Mouse (Mus musculus) gastrocnemius, postnatal 4 days (tissue): ENCODE measurements around the gene Tyrobp. TPM values are rescaled to one million over a fixed set of nuclear protein-coding genes. Genes with fewer than 3 reads are reported as not detected.

Experiments used
- DNase-seq, 2 experiments: peaks; one replicate each; pipeline ENCODE4 v3.0.0; 2021 to 2022; ENCODE audit warnings: low spot score in 2 of 2, mixed read lengths in 2 of 2
- long read RNA-seq, 2 experiments: library from polyadenylated mRNA; stranded (forward); transcript quantifications; one replicate each; pipeline ENCODE4 v2.0.0; 2021
- total RNA-seq, 2 experiments: library from RNA; stranded (reverse); gene quantifications; 2 replicates each; pipeline ENCODE4 v1.2.3; 2021

The Tyrobp gene
- total RNA-seq, result 10 to 100 TPM; 24.9 to 33.3 TPM
- long read RNA-seq, experiment 1, transcript Tyrobp-202 (5 exons, 597 nt), result major isoform, 7 of 8 reads
- long read RNA-seq, experiment 1, partial matches to known transcripts, result 0 of 8 reads
- long read RNA-seq, experiment 1, other reads (novel, unspliced or antisense), result 1 of 8 reads
- long read RNA-seq, experiment 2, partial matches to known transcripts, result 3 of 9 reads
- long read RNA-seq, experiment 2, other reads (novel, unspliced or antisense), result 2 of 9 reads

DNA sequence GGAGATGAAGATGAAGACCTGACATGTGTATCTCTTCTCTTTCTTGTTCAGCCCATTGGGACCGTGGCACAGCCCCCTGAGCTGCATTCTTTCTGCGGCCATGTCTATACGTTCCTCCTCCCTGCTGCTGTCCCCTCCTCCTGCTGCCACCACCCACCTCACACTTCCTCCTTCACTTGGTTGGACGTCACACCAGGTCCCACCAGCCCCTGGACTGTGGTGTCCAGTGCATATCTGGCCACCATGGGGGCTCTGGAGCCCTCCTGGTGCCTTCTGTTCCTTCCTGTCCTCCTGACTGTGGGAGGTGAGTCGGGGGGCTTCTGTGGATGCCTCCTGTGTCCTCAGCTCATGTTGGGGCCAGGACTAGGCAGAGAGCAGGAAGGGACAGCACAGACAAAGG lies at the start of gene Tyrobp:
Gene Tyrobp, plus strand, starts transcription at position 165 of the 400 bp plus-strand sequence.
- DNase-seq, result no peak

DNA sequence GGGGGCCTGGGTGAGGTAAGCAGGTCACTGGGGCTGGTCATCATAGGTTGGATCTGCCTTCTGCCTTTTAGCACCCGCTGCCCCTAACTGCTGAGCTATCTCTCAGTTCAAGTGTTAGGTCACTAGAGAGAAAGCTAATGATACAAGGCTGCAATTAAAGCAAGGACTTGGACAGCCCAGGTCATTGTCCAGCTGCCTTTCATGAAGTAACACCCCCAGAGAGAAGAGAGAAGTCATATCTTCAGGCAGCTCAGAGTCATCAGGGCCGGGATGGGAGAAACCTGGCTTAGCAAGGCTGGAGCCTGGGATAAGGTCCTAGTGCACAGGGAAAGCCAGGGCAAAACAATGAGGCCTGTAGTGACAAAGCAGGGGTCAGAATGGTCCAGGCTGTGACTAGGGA lies 46.1 kb upstream of the Tyrobp start:
- no peak for DNase-seq

DNA sequence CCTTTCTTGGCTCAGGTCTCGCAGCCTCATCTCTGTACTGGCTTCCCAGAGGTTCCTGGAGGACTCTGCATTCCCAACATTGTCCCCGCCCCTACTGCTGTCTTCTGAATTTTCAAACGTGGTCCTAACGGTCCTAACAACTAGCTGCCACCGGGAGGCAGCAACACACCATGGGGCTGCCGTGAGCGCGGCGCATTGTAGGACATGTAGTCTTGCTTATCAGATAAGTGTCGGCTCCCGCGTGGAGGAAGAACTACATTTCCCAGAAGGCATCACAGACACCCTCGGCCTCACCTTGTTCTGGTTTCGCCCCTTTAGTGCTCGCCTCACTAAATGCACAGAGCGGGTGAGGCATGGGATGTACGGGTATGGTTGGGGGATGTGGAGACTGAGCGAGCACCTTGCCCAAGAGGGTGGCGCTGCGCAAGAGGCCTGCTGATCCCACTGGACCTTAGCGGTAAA lies 40.0 kb upstream of the Tyrobp start:
- DNase-seq, result peak; percentile 76 to 89

DNA sequence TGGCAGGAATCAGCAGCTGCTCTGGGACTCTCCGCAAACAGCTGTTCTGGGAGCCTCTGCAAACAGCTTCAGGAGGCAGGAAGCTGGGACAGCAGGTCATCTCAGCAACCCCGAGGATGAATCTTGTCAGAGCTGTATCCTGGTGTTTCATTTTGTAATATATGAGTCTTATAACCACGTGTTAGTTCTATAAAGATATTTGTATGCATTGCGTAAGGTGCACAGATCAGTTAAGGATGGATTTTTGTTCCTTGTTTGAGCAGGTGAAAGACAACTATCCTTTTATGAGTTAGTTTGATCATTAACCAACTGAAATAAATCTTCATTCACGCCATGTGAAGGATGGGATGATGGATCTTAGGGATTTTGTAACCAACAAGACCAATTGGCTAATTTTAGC lies 33.5 kb upstream of the Tyrobp start:
- DNase-seq, result no peak

DNA sequence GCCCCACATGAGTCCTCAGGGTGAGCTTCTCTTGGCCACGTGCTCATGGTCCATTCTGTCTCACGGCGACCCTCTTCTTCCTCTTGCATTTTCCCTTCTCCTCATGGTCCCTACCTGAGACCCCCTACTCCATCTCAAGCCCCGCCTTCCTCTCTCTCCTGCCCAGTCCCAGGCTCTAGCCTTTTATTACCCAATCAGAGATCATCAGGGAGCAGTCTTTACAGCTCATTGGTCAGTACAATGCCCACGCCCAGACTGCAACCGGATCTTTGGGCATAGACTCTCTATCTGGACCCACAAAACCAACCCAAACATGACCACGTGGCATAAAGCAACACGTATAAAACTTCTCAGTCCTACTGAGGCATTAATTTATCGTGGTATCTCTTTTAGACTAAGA lies 29.5 kb upstream of the Tyrobp start:
- no peak for DNase-seq

DNA sequence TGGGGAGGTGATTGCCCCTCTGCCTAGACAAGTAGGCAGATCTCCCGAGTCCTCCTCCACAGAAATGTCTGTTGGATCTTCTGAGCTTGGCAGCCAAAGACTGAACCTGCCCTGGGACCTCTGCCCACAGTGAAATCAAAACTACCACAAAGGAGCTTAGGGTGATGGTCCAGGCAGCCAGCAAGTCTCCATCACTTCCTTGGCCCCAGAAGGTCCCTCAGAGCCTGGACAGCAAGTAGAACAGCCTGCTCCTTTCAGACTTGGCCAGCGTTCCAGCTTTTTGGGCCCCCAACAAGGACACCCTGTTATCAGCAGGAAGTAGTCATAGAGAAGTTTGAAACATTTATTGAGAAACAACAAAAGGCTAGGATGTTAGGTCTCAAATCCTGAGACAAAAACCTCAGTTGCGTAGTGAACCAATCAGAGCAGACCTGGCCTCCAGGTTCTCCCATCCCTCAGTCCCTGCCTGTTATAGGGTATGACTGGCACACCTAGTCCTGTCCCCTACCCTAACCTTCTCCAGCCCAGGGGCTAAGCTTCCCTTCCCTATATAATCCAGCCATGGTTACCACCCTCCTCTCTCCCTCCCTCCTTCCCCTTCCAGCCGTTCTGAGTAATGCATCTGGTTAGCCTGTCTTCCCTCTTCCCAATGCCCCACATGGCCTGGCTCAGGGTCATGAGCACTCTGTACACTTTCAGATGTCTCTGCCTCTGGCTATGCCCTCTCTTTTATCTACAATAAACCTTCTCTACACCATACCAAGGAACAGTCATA lies 20.6 kb upstream of the Tyrobp start:
- no peak for DNase-seq

DNA sequence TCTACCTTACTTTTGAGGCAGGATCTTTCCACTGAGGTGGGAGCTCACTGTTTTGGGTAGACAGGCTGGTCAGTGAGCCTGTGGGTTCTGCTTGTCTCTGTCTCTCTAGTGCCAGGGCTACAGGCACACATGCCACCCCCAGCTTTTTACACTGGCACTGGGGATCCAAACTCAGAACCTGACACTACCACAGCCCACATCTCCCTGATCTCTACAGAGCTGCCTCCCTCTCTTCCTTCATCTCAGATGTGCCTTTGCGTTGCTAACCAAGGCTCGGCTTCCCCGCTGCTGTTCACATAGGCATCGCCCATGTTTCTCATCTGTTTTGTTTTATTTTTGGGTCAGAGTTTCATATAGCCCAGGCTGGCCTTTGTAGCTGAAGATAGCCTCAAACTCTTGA lies 19.9 kb upstream of the Tyrobp start:
- DNase-seq, result no peak

DNA sequence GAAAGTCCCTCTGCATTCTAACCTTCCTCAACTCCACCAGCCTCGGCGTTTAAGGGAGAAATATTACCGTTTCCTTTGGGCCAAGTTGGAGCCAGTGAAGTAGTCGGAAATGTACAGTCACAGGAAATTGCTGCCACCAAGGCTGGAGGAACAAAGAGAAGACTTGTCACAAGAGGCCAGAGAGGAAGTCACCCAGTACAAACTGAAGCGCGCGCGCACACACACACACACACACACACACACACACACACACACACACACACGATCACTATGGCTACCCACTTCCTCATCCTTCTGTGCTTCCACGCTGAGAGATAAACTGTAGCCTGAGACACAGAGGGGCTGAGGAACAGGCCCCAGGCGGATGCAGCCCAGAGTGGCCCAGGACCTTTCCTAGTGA lies 19.2 kb upstream of the Tyrobp start:
- DNase-seq, result peak in 1 of 2 experiments; percentile 13

DNA sequence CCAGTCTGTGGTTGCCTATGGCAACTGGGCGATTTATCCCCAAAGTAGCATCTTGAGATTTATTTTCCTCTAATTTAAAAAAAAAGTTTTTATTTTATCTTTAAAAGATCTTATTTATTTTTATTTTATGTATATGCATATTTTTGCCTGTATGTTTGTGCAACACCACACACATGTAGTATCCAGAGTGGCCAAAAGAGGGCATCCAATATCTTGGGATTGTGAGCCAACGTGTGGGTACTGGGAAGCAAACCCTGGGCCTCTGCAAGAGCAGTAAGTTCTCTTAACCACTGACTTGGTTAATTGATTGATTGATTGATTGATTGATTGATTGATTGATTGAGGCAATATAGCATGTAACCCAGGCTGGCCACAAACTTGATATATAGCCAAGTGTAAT lies 18.7 kb upstream of the Tyrobp start:
- no peak for DNase-seq

DNA sequence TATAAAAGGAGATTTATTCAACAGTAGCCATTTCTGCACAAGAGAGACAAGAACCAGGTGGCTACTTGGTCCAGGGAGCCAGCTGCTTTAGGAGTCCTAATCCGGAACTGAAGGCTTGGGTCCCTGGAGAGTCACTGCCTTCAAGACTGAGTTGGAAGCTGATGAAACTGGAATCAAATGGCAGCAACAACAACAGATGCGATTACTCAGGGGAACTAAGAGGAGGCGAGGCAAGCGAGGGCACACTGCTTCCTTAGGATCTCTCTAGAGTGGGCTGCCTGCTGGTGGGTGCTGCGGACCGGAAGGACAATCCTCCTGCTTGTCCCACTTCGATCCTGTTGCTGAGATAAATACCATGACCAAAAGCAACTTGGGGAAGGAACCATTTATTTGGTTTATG lies 13.9 kb upstream of the Tyrobp start:
- peak in 1 of 2 experiments; percentile 10 for DNase-seq

DNA sequence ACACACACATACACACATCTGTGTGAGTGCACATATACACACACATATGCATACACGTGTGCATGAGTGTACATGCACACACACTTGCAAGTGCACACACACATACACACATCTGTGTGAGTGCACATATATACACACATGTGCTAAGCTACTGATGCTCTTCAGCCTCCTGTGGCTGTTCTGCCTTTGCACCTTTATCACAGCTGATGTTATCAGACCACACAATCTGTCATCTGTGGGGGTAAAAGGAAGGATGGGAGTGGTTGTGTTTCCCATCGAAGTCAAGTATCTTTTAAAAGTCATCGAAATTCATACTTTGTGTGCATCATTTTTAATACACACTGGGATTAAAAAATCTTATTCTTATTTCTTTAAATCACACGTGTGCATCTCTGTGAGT lies 11.2 kb upstream of the Tyrobp start:
- no peak for DNase-seq

DNA sequence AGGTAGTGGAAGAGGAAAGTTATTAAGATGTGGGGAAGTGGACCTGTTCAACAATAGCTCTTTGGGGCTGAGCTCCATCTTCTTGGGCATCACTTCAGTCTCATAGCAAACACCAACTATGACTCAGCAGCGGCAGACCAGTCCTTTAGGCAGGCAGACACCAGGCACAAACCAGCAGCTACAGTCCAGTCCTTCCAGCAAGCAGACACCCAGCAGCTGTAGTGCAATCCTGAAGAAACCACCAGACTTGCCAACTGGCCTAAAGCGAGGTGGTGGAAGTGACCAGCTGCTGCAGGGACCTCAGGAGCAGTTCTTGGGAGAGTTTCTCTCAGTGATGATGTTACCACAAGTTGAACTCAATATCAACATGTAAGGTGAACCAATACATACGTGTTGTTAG lies 4.9 kb upstream of the Tyrobp start:
- no peak for DNase-seq

DNA sequence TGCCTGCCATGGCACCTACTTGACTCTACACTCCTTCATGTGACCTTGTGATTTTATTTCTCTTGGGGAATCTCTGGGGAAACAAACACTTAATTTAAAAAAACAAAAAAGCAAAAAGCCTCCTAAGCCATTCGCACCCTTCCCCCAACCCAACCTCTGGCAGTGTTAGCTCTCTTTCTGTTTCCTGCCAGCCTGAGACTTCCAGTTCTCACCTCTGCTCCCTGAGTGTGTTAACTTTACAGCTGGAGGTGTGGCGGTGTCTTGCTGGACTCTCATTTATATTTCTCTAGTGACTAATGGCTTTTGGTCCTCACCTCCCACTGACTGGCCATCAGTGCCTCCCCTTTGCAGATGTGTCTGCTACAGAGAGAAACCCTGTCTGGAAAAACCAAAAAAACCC lies 3.8 kb upstream of the Tyrobp start:
- DNase-seq, result no peak

DNA sequence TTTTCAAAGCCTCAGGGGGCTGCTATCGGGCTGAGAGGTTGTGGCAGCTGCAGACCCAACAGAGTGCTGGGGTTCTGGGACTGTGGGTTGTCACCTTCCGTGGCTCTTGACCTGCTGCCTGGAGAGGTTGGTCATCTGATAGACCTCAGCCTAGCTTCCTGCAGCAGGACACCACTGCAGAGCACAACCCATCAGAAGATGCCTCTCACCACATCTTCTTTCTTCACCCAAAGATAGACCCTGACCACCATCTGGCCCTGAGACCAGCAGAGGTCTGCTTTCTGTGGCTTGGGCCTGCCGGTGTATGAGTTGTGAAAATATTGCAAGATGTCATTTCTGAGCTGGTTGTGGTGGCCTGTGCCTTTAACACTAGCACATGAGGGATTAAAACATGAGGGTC lies 2.5 kb upstream of the Tyrobp start:
- DNase-seq, result no peak

DNA sequence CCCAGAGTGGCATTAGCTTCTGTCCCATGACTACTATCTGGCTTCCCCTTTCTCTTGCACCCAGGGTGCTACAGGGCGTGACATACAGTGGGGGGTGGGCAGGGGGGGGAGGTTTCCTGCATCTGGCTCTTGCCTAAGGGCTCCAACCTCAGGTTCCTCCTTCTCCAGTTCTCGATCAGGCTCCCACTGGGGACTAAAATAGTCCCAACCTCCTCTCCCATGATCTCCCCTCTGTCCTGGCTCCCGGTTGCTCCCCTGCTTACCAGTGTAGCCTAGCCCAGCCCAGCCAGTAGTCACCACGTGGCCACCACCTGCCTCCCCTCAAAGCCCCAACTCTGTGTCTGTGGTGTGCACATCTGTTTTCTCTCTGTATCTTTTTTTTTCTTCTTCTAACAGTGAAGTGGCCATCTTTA lies 819 bp upstream of the Tyrobp start:
- no peak for DNase-seq

DNA sequence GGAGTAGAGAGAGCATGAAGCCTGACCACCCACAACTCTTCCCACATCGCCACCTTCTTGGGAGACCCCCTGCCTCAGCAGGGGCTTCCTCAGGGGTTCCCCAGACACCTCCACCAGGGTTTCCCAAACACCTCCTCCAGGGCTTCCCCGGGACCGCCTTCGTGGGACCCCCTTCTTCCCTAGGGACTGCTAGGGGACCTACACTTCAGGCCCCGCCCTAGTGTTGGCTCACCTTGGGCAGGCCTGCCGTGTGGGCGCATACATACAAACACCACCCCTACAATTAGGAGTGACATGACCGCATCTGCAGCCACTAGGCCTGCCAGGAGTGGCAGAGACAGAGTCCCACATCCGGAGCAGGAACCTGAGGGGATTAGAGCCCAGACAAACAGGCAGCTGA lies 4.3 kb downstream of the Tyrobp start:
- no peak for DNase-seq

DNA sequence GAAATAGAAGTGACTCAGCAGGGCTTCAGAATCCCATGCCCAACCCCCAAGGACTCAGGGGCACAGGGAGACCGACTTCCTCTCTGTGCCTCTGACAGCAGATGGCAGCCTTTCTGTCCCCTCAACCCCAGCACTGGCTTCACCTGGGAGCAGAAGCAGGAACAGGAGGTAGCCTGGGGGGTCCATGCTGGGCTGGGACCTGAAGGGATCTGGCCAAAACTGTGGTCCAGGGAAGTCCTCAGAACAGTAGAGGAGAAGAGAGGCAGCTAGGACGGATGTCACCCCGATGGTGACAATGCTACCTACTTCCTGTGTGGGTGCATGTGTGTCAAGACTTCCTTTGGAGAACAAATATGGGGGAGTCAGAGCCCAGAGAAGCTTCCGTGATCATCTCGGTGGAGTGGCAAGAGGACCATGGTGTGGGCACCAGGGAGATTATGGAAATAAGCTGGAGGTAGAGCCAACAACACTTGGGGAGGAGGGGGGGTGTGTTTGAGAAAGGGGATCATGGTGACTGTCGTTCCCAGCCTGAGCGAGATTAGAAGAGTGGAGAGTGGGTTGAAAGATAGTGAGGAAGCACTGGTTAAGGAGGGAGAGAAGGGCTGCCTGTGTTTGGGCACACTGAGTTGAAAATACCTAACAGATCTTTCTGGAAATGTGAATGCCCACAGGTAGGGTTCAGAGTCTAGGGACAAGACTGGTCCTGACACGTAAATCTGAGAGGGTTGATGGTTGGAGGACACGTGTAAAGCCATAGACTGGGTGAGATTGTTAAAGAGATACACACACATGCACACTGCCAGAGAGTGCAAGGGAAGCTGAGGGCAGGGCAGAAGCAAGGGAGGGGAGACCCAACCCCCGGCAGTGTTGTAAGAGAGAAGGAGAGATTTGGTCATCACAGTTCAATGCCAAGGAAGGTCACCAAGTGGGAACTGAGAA lies 6.3 kb downstream of the Tyrobp start, which contains the start of gene Hcst:
Gene Hcst, minus strand, starts transcription at position 294 of the 939 bp plus-strand sequence.
- no peak for DNase-seq

DNA sequence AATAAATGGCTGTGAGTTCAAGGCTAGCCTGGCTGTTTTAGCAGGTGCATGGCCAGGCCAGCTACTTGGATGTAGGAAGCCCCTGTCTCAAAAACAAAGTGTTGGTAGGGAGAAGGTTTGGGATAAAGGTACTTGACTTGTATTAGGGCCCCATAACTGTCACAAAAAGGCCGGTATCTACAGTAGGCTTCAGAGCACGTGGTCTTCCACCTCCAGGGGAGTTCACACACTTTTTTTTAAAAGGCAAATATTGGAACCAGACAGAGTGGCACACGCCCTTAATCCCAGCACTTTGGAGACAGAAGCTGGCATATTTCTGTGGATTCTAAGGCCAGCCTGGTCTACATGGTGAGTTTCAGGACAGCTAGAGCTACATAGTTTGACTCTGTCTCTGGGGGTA lies 7.1 kb downstream of the Tyrobp start:
- DNase-seq, result no peak

DNA sequence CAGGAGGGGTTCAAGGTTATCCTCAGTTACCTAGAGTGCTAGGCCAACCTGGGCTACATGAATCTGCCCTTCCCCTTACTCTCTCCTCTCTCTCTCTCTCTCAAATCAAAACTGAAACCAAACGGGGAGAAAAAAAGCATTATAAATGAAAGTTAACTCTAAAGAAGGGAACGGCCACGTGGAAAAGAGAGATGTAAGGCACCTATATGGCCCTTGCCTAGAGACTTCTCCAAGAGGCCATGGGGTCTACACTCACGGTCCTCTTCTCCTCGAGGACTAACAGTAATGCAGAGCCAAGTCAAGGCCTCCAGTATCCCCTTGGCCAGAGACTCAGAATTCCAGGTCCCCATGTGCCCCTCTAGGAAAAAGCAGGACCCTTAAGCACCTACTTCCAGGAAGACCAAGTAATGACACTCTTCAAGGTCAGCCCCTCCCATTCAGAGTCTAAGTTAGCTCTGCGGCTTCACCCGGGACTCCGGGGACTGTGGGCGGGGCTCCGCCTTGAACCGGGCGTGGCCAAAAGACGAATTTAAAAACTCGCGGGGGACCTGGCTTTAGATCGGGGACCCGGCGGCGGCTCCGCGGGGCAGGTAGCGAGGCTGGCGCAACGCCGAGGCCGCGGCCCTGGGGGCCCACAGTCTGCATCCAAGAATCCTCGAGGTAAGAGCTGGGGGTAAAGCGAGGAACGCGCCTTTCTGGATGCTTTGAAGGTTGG lies 7.8 kb downstream of the Tyrobp start, which contains the start of gene Nfkbid:
Gene Nfkbid, plus strand, starts transcription at position 558 of the 715 bp plus-strand sequence.
- DNase-seq, result no peak

DNA sequence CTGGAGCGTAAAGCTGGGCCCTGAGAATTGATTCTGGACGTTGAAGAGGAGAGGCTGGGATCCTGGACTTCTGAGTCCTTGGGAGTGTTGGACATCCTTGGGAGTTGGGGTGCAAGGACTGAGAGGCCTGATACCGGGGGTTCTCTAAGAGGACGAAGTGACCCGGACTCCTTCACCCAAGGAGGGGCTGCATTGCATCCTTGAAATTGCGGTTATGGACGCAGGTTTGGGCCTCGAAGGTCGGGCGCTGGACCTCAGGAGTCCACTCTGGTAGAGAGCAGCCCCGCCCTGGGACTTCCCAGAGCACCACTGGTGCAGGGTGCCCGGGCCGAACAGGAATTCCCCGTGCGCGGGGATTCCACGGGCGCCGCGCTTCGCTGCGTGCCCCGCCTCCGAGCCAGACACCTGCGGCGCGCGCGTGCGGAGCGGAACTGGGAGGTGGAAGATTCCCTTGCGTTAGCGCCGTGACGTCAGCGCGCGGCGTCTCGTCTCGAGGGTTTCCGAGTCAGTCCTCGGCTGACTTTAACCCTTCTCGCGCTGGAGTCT lies 8.4 kb downstream of the Tyrobp start:
- DNase-seq, result peak; percentile 43 to 73

DNA sequence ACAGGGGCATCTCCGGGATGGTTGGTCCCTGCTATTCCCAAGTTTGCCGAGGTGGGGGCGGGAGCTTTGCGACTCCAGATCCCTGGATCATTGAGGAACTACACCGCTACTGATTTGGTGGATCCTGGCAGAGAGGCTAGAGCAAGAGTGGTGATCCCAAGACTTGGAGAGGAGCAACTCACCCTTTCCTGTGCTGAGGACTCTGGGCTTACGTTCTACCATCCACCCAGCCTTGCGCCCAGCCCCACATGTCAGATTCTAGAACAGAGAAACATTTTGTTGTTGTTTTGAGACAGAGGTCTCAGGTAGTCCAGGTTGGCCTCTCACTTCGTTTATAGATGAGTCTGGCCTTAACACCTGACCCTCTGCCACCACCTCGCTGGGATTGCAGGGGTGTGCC lies 9.0 kb downstream of the Tyrobp start:
- no peak for DNase-seq
